Mouse (Mus musculus) ES-Bruce4 (cell line): ENCODE measurements around the gene Prrxl1.

Experiments used
- CTCF ChIP-seq: IDR thresholded peaks from one replicate; pipeline ENCODE4 v1.8.1; 2011; ENCODE audit warnings: low read depth, low read length
- EP300 ChIP-seq: IDR thresholded peaks from 2 replicates; pipeline ENCODE4 v1.6.1; 2011; ENCODE audit warnings: low read depth, low read length; ENCODE audit not compliant: insufficient read depth
- POLR2A ChIP-seq: IDR thresholded peaks from one replicate; pipeline ENCODE4 v1.8.1; 2011; ENCODE audit warnings: low read length; ENCODE audit not compliant: insufficient read depth

GRCm38 (mm10) chr14:32683251-32683838 is 84.1 kb downstream of the Prrxl1 start:
- TF ChIP-seq CTCF = no peak
- TF ChIP-seq EP300 = no peak
- TF ChIP-seq POLR2A = no peak
